Mouse (Mus musculus) adrenal gland, adult 18-20 months (tissue): Measurements from ENCODE around the gene Rdh16f1. TPM values are rescaled to one million over a fixed set of nuclear protein-coding genes. Genes with fewer than 3 reads are reported as not detected.
"Not testable (repeated sequence)": the region's sequence is repeated elsewhere in the genome, so short reads cannot be mapped to it uniquely, and the experiment has no call there.

ENCODE experiments used
- DNase-seq, 2 experiments: peaks; one replicate each; pipeline ENCODE4 v3.0.0; 2021 to 2022; ENCODE audit warnings: low spot score in 2 of 2
- total RNA-seq, 2 experiments: library from RNA; stranded (reverse); gene quantifications; 1 replicate in 1 of 2; 2 replicates in 1 of 2; pipeline ENCODE4 v1.2.3; 2021

Gene Rdh16f1
- total RNA-seq, 2 experiments from 2014 or later: 3.9 to 7.3 TPM

GRCm38 (mm10) chr10:127748847-127749612 lies 10.6 kb upstream of the Rdh16f1 start:
- DNase-seq: peak; percentile 46 to 56

DNA sequence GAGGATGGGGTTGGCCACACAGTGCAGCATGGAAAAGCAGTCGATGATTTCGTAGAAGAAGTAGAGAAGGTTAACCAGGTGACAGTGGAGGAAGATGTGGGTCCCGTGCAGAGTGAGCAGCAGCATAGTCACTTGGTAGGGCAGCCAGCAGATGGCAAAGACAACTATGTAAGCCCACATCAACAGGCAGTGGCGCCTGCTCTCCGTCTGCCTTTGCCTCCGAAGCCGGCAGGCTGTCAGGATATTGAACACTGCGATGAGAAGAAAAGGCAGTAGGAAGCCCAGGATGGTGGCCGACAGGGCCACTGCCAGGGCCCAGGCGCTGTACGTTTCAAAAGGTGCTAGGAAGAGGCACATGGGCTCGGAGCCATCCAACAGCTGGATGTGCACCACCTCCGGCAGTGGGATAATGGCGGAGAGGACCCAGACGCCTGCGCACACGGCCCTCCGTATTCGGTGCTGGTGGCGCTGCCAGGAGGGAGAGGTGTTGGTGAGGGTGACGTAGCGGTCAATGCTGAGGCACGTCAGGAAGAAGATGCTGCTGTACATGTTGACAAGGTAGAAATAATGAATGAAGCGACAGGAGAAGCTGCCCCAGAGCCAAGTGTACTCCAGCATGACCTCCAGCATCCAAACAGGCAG lies 9.3 kb upstream of the Rdh16f1 start:
- no peak for DNase-seq

- DNase-seq: no peak
Measured at GRCm38 (mm10) chr10:127751548-127751947, 8.0 kb upstream of the Rdh16f1 start, which contains the start of gene Gpr182. Gene Gpr182, minus strand, starts transcription at chr10:127751732.

DNA sequence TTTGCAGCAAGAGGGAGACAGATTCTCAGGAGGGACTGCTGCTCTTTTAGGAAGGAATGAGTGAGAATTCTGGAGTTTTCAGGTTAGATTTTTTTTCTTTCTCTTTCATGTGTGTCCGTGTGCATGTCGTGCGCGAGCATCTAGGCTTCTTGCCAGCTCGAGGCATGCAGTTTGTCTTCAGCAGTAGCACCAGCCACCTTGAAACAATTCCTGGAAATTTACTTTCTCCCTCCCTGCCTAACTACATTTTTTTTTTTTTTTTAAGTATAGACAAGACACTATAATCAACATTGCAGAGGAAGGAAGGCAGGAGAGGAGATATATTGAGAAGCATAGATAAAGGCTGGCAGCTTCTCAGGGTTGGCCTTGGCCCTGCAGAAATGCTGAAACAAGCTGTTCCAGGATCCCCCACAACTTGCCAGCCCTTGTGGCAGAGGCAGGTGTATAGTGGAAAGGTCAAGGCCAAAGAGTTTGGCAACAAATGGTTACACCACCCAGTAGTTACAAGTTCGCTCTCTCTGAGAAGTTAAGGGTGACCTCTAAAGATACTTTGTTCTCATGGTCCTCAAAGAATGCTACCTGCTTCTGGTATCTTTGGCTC lies 4.9 kb upstream of the Rdh16f1 start:
- peak in 1 of 2 experiments; percentile 38 for DNase-seq

- DNase-seq: no peak
Measured at GRCm38 (mm10) chr10:127755246-127755645, 4.3 kb upstream of the Rdh16f1 start.

- DNase-seq: peak in 1 of 2 experiments; percentile 19
Measured at GRCm38 (mm10) chr10:127755770-127756468, 3.7 kb upstream of the Rdh16f1 start.

GRCm38 (mm10) chr10:127762926-127763325 lies 3.3 kb downstream of the Rdh16f1 start:
- not testable (repeated sequence) for DNase-seq

GRCm38 (mm10) chr10:127763914-127764680 lies 4.5 kb downstream of the Rdh16f1 start:
- DNase-seq: no peak

GRCm38 (mm10) chr10:127766564-127766963 lies 7.0 kb downstream of the Rdh16f1 start:
- DNase-seq: no peak

- no peak for DNase-seq
Measured at GRCm38 (mm10) chr10:127776011-127776410, 16.4 kb downstream of the Rdh16f1 start, which contains the start of gene Rdh9. Gene Rdh9, plus strand, starts transcription at chr10:127776386.

DNA sequence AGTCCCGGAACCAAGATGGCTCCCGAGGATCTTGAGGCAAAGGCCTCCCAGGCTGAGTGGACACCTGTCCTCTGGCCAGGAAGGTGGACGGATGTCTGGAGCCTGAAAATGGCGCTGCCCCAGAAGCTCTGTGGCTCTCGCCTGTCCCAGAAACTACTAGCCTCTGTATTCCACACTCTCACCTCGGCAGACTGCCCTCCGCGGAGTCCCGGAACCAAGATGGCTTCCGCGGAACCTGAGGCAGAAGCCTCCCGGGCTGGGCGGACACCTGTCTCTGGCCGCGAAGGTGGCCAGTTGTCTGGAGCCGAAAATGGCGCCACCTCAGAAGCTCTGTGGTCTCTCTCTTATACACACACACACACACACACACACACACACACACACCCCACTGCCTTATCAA lies 22.7 kb downstream of the Rdh16f1 start:
- DNase-seq: not testable (repeated sequence)

DNA sequence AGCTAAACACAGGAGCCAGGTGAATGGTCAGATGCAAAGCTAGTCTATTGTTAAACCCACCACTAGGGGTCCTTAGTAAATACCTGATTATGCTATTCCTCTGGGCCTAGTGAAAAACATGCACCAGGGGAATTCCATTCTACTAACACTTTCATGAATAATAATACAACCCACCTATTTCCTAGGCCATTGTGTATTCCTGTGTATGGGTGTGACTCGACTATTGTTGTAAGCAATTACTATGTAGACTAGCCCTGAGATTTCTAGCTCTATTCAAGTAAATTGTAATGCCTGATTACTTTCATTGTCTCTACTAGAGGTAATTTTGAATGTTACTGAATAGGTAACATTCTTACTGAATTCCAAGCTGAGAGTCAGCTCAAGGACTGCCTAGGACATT lies 25.8 kb downstream of the Rdh16f1 start:
- not testable (repeated sequence) for DNase-seq

GRCm38 (mm10) chr10:127799295-127799694 lies 39.7 kb downstream of the Rdh16f1 start:
- DNase-seq: no peak

GRCm38 (mm10) chr10:127800891-127801290 lies 41.3 kb downstream of the Rdh16f1 start, which contains the start of gene Rdh16:
Gene Rdh16, plus strand, starts transcription at chr10:127801152.
- DNase-seq: no peak

GRCm38 (mm10) chr10:127801612-127802011 lies 42.0 kb downstream of the Rdh16f1 start:
- DNase-seq: no peak

- no peak for DNase-seq
Measured at GRCm38 (mm10) chr10:127802236-127802635, 42.6 kb downstream of the Rdh16f1 start.

DNA sequence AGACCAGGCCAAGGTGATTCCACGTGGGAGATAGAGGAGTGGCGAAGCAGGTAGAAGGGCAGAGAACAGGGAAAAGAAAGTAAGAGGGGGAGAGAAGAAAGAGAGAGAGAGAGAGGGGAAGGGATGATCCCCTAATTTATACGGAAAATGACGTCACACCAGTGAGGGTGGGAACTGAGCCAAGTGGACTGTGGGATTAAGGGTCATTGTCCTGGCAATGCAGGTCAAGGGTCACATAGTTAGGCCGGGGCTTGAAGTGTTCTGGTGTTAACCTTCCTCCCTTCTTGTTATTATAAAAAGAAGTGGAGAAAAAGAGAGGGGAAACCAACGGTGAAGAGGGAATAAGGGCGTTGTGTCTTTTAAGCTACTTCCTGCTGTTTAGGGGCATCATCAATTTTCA lies 44.8 kb downstream of the Rdh16f1 start:
- no peak for DNase-seq

- no peak for DNase-seq
Measured at GRCm38 (mm10) chr10:127815888-127816287, 56.3 kb downstream of the Rdh16f1 start.

DNA sequence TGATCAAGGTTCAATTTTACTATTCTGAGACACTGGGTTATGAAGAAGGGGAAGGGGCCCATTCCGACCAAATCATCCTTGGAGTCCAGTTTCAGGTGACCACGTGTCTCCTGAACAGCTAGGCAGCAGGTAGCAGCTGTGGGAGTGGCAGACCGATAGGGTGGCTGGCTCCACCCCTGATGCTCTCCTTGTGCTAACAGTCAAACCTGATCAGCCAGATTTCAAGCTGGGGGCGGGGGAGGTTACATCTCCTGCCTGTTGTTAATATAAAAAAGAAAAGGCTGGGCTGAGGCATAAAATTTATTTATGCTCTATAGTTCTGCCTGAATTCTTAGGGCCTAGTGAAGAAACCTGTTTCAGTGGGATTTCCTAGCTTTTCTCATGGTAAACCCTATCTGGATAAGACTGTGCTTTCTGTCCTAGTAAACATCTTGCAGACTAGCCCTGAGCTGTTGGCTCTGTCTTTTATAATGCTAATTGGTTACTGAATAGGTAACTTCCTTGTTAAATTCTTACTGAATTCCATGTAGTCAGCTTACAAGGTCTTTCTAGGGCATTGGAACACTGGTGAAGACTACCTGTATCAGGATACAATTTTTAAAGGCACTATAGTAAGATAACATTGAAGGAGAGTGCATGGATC lies 57.8 kb downstream of the Rdh16f1 start:
- DNase-seq: not testable (repeated sequence)

DNA sequence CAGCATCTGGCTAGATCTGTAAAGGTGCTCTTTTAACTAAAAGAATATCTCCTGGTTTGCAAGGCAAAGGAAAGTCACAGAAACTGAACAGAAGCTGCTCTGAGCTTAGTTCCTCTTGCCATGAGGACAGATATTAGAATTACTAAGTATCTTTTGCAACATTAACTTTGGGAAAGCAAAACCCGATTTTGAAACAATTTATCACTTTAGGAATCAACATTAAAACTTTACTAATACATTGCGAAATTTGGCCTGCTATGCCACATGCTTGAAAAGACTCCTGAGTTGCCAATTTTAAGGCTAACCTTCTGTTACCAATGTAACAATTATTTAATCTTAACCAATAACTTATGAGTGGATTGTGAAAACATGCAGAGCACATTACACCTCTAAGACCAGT lies 62.2 kb downstream of the Rdh16f1 start:
- DNase-seq: not testable (repeated sequence)
